Mouse (Mus musculus): ENCODE data around the gene Zan. TPM values are rescaled to one million over a fixed set of nuclear protein-coding genes. Genes with fewer than 3 reads are reported as not detected.

Zan gene
- total and polyA plus RNA-seq, 3 experiments, result 0.15 TPM; not detected in 2

- Histone ChIP-seq H3K9me3 (replicated peaks; ENCODE audit: insufficient read depth, low read length) (no peaks in the 10 kb centered on the region), H3K9ac (ENCODE audit: control insufficient read depth, low read depth, low read length, poor library complexity, severe bottlenecking) (no peak overlapping the region), H3K27ac (ENCODE audit: control insufficient read depth, low read depth, low read length) (no peak overlapping the region), H3K79me2 (ENCODE audit: control insufficient read depth, insufficient read depth, low read length, poor library complexity) (no peaks in the 10 kb centered on the region), H3K27me3 (ENCODE audit: control insufficient read depth in 1 of 2, insufficient read depth in 2 of 2, low read length in 2 of 2) (peaks cover 3 to 9% of the 10 kb centered on the region in 2 experiments; a peak in 3 of 4 replicates), H3K36me3 (ENCODE audit: control insufficient read depth in 1 of 2, insufficient read depth in 2 of 2, low read length in 2 of 2) (no peaks in the 10 kb centered on the region), H3K4me1 (ENCODE audit: control insufficient read depth in 1 of 2, insufficient read depth in 2 of 2, low read length in 2 of 2) (no peaks in the 10 kb centered on the region), H3K4me3 (ENCODE audit: control insufficient read depth in 1 of 2, insufficient read depth in 1 of 2, low read depth in 2 of 2, low read length in 2 of 2) (no peak overlapping the region)
- DNase-seq (ENCODE audit: low read depth, low spot score), result no peak
- no peak for TF ChIP-seq TAL1 (IDR thresholded peaks at IDR 0.05; ENCODE audit: low read length)
- no peak for TF ChIP-seq TCF12 (IDR thresholded peaks at IDR 0.05; ENCODE audit: low read depth, low read length)
- TF ChIP-seq GABPA (IDR thresholded peaks at IDR 0.05; ENCODE audit: low read depth, low read length), result no peak
- TF ChIP-seq CHD2 (IDR thresholded peaks at IDR 0.05; ENCODE audit: low read length), result no peak
- no peak for TF ChIP-seq NELFE (IDR thresholded peaks at IDR 0.05; ENCODE audit: low read depth, low read length)
- no peak for TF ChIP-seq MEF2A (IDR thresholded peaks at IDR 0.05; ENCODE audit: extremely low read depth, insufficient replicate concordance, low read depth, low read length, poor library complexity, severe bottlenecking)
- no peak for TF ChIP-seq RAD21 (IDR thresholded peaks at IDR 0.05; ENCODE audit: low read depth, low read length)
- no peak for TF ChIP-seq E2F4 (IDR thresholded peaks at IDR 0.05; ENCODE audit: borderline replicate concordance, low read depth, low read length)
- TF ChIP-seq GATA1 (IDR thresholded peaks at IDR 0.05; ENCODE audit: low read depth, low read length), result no peak
- TF ChIP-seq SMC3 (IDR thresholded peaks at IDR 0.05; ENCODE audit: low read depth, low read length), result no peak
- no peak for TF ChIP-seq JUND (IDR thresholded peaks at IDR 0.05; ENCODE audit: low read depth, low read length)
- no peak for TF ChIP-seq ETS1 (IDR thresholded peaks at IDR 0.05; ENCODE audit: low read depth, low read length)
- no peak for TF ChIP-seq USF2 (IDR thresholded peaks at IDR 0.05; ENCODE audit: borderline replicate concordance in 1 of 2, insufficient read depth in 1 of 2, low read depth in 1 of 2, low read length in 2 of 2)
- TF ChIP-seq POLR2AphosphoS2 (IDR thresholded peaks at IDR 0.05; ENCODE audit: low read length), result no peak
- no peak for TF ChIP-seq ZMIZ1 (IDR thresholded peaks at IDR 0.05; ENCODE audit: low read depth, low read length)
- TF ChIP-seq ZNF384 (IDR thresholded peaks at IDR 0.05; ENCODE audit: low read depth, low read length), result no peak
- no peak for TF ChIP-seq POLR2AphosphoS5 (IDR thresholded peaks at IDR 0.05; ENCODE audit: borderline replicate concordance, low read depth, low read length)
- no peak for TF ChIP-seq NRF1 (IDR thresholded peaks at IDR 0.05; ENCODE audit: insufficient read depth, low read depth, low read length, poor library complexity, severe bottlenecking)
- no peak for TF ChIP-seq BHLHE40 (IDR thresholded peaks at IDR 0.05; ENCODE audit: borderline replicate concordance, low read depth, low read length)
These were observed 85.2 kb downstream of the Zan start for GRCm38 (mm10) chr5:137391641-137392040.

GRCm38 (mm10) chr5:137386712-137387111 is 90.2 kb downstream of the Zan start:
- no peak overlapping the region for H3K27ac ChIP-seq (ENCODE audit: control insufficient read depth, low read depth, low read length)
- H3K79me2 ChIP-seq (ENCODE audit: control insufficient read depth, insufficient read depth, low read length, poor library complexity), result no peaks in the 10 kb centered on the region
- no peak overlapping the region for H3K9ac ChIP-seq (ENCODE audit: control insufficient read depth, low read depth, low read length, poor library complexity, severe bottlenecking)
- no peak overlapping the region for H3K4me3 ChIP-seq (ENCODE audit: control insufficient read depth in 1 of 2, insufficient read depth in 1 of 2, low read depth in 2 of 2, low read length in 2 of 2)
- no peaks in the 10 kb centered on the region for H3K4me1 ChIP-seq (ENCODE audit: control insufficient read depth in 1 of 2, insufficient read depth in 2 of 2, low read length in 2 of 2)
- TF ChIP-seq ZMIZ1 (IDR thresholded peaks at IDR 0.05; ENCODE audit: low read depth, low read length), result no peak
- TF ChIP-seq CHD2 (IDR thresholded peaks at IDR 0.05; ENCODE audit: low read length), result no peak
- TF ChIP-seq CTCF (IDR thresholded peaks at IDR 0.05 in 2 of 3, conservative IDR thresholded peaks at IDR 0.05 in 1 of 3; ENCODE audit: control insufficient read depth in 1 of 3, insufficient read depth in 1 of 3, low read depth in 2 of 3, low read length in 3 of 3, poor library complexity in 1 of 3, severe bottlenecking in 1 of 3), result no peak
- TF ChIP-seq UBTF (IDR thresholded peaks at IDR 0.05; ENCODE audit: borderline replicate concordance, insufficient read depth, low read depth, low read length), result no peak
- no peaks in the 10 kb centered on the region for H3K9me3 ChIP-seq (replicated peaks; ENCODE audit: insufficient read depth, low read length)
- H3K36me3 ChIP-seq (ENCODE audit: control insufficient read depth in 1 of 2, insufficient read depth in 2 of 2, low read length in 2 of 2), result no peaks in the 10 kb centered on the region
- DNase-seq (ENCODE audit: low read depth, low spot score), result no peak
- peaks cover 0 to 3% of the 10 kb centered on the region in 2 experiments; a peak in 1 of 4 replicates for H3K27me3 ChIP-seq (ENCODE audit: control insufficient read depth in 1 of 2, insufficient read depth in 2 of 2, low read length in 2 of 2)
